Mouse (Mus musculus): ENCODE measurements around the gene Sema3c. TPM values are rescaled to one million over a fixed set of nuclear protein-coding genes. Genes with fewer than 3 reads are reported as not detected.
A peak's percentile ranks its signal among the peaks of the same experiment; 100 is the strongest.

Gene Sema3c
- polyA plus RNA-seq, 1 experiment from 2014 or later: 37.5 TPM

- Histone ChIP-seq H3K36me3 (ENCODE audit: control insufficient read depth, insufficient read depth, low read length) (no peaks in the 10 kb centered on the region), H3K4me2 (ENCODE audit: low read depth, low read length) (no peak overlapping the region), H3K9me3 (ENCODE audit: control insufficient read depth, low read length) (no peaks in the 10 kb centered on the region), H3K9ac (replicated peaks; ENCODE audit: low read depth, low read length) (no peak overlapping the region), H3K27ac (ENCODE audit: low read depth, low read length) (no peak overlapping the region), H3K27me3 (ENCODE audit: control insufficient read depth, insufficient read depth, low read length) (no peaks in the 10 kb centered on the region), H3K4me3 (ENCODE audit: low read depth, low read length) (no peak overlapping the region), H3K4me1 (ENCODE audit: control insufficient read depth, insufficient read depth, low read length) (no peaks in the 10 kb centered on the region)
- ATAC-seq (ENCODE audit: low read depth): peak; percentile 74; the same call in 1 of the 2 replicates
- WGBS: 23% methylated on average over 2 of the region's 2 CpGs
These were observed 149.9 kb downstream of the Sema3c start for GRCm38 (mm10) chr5:17724031-17724430.

DNA sequence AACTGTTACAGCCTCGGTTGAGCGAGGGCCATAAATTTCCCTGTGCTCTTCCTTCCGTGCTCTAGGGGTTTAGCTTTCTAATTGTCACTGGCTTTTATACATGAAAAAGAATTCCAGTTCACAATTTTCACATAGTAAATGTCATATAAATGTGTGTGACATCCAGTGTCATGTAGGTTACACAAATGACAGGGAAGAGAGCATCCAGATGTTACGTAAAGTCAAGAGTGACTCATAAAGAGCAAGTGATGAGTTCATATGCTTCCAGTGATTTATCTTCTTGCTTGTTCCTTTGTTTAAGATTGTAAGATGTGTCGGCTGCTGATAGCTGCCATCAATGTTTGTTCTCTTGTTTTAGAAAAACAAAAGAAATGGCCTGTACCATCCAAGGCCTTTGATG, 154.0 kb downstream of the Sema3c start:
- H3K36me3 ChIP-seq (ENCODE audit: control insufficient read depth, insufficient read depth, low read length): no peaks in the 10 kb centered on the region
- no peaks in the 10 kb centered on the region for H3K27me3 ChIP-seq (ENCODE audit: control insufficient read depth, insufficient read depth, low read length)
- peak; percentile 34; the same call in 1 of the 2 replicates for ATAC-seq (ENCODE audit: low read depth)
- H3K4me3 ChIP-seq (ENCODE audit: low read depth, low read length): no peak overlapping the region
- no peaks in the 10 kb centered on the region for H3K4me1 ChIP-seq (ENCODE audit: control insufficient read depth, insufficient read depth, low read length)
- no peaks in the 10 kb centered on the region for H3K9me3 ChIP-seq (ENCODE audit: control insufficient read depth, low read length)
- WGBS: 35% methylated on average over 5 of the region's 5 CpGs
- no peak overlapping the region for H3K27ac ChIP-seq (ENCODE audit: low read depth, low read length)
- no peak overlapping the region for H3K9ac ChIP-seq (replicated peaks; ENCODE audit: low read depth, low read length)
- H3K4me2 ChIP-seq (ENCODE audit: low read depth, low read length): no peak overlapping the region

DNA sequence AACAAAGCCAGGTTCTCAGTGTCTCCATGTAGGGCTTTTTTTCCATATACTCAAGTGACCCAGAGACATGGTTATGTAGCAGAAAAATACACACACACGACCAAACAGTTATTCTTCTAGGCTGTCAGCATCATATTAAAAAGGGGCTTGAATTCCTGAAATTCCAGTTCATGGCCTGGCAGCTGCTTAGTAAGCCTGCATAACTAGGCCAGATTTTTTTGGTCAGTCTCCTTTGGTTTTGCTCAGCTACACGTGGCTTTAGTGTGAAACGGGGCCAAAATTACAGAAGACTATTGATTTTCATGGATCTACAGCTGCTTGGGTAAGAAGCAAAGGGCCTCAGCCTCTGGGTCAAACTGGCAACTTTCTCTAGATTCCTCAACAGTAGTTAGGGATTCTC, 165.7 kb downstream of the Sema3c start:
- H3K4me2 ChIP-seq (ENCODE audit: low read depth, low read length): no peak overlapping the region
- ATAC-seq (ENCODE audit: low read depth): no peak
- H3K9ac ChIP-seq (replicated peaks; ENCODE audit: low read depth, low read length): no peak overlapping the region
- no peaks in the 10 kb centered on the region for H3K36me3 ChIP-seq (ENCODE audit: control insufficient read depth, insufficient read depth, low read length)
- H3K27me3 ChIP-seq (ENCODE audit: control insufficient read depth, insufficient read depth, low read length): no peaks in the 10 kb centered on the region
- no peak overlapping the region for H3K4me3 ChIP-seq (ENCODE audit: low read depth, low read length)
- no peak overlapping the region for H3K27ac ChIP-seq (ENCODE audit: low read depth, low read length)
- no peaks in the 10 kb centered on the region for H3K9me3 ChIP-seq (ENCODE audit: control insufficient read depth, low read length)
- no peaks in the 10 kb centered on the region for H3K4me1 ChIP-seq (ENCODE audit: control insufficient read depth, insufficient read depth, low read length)
- 71% methylated on average over 3 of the region's 3 CpGs for WGBS

DNA sequence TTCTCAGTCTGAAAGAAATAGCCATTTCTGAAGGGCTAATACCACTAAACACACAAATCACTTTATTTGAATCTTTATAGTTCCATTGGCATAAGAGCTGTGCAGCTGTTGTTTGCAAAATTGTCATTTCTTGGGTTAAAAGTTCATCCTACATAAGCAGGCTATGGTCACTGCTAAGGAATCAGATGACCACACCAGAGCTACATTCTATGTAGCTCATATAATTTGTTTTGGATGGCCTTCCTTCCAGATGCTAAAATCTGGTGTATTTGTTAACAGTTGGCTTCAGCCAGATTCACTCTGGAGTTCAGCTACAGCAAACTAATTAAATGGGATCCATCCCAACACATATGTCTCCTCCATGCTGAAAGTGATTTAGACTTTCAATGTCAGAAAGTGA, 172.4 kb downstream of the Sema3c start:
- Histone ChIP-seq H3K4me1 (ENCODE audit: control insufficient read depth, insufficient read depth, low read length) (no peaks in the 10 kb centered on the region), H3K4me2 (ENCODE audit: low read depth, low read length) (no peak overlapping the region), H3K4me3 (ENCODE audit: low read depth, low read length) (no peak overlapping the region), H3K27me3 (ENCODE audit: control insufficient read depth, insufficient read depth, low read length) (no peaks in the 10 kb centered on the region), H3K9me3 (ENCODE audit: control insufficient read depth, low read length) (no peaks in the 10 kb centered on the region), H3K9ac (replicated peaks; ENCODE audit: low read depth, low read length) (no peak overlapping the region), H3K36me3 (ENCODE audit: control insufficient read depth, insufficient read depth, low read length) (no peaks in the 10 kb centered on the region), H3K27ac (ENCODE audit: low read depth, low read length) (no peak overlapping the region)
- ATAC-seq (ENCODE audit: low read depth): no peak

DNA sequence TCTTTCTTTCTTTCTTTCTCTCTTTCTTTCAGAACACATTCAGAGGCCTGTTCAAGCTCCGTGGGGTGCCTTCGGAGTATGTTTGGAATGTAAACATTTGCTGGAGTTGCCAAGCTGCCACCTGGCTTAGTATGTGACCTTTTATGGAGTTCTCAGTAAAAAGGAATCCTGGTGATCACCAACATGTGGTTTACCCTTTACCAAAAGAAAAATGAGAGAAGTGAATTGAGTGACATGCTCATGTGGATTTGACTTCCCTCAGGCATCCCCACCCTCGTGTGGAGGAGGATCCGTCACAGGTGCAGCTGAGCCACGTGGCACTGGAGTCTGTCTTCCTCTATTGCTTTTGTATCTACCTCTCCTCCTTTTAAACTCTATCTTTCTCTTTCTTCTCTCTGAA, 173.1 kb downstream of the Sema3c start:
- no peak overlapping the region for H3K9ac ChIP-seq (replicated peaks; ENCODE audit: low read depth, low read length)
- WGBS: 39% methylated on average over 5 of the region's 5 CpGs
- no peaks in the 10 kb centered on the region for H3K4me1 ChIP-seq (ENCODE audit: control insufficient read depth, insufficient read depth, low read length)
- no peaks in the 10 kb centered on the region for H3K36me3 ChIP-seq (ENCODE audit: control insufficient read depth, insufficient read depth, low read length)
- no peak overlapping the region for H3K4me2 ChIP-seq (ENCODE audit: low read depth, low read length)
- H3K27me3 ChIP-seq (ENCODE audit: control insufficient read depth, insufficient read depth, low read length): no peaks in the 10 kb centered on the region
- no peak for ATAC-seq (ENCODE audit: low read depth)
- no peak overlapping the region for H3K27ac ChIP-seq (ENCODE audit: low read depth, low read length)
- H3K9me3 ChIP-seq (ENCODE audit: control insufficient read depth, low read length): no peaks in the 10 kb centered on the region
- H3K4me3 ChIP-seq (ENCODE audit: low read depth, low read length): no peak overlapping the region

DNA sequence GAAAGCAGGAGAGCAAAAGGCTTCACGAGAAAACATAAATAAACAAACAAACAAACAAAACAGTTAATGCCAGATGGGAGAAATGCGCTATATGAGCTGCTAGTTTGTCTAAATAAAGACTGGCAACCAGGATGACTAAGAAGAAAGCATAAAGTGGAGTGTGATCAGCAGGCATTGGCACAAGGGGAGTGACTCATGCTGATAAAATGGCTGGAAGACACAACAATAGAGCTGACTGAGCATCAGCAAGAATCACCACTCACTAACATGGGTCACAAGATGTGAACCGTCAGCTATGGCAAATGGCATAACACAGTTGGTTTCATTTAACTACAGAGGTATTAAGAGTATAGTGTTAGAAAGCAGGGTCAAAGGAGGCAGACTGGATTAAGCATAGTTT, 174.2 kb downstream of the Sema3c start:
- ATAC-seq (ENCODE audit: low read depth): no peak
- WGBS: 75% methylated on average over 3 of the region's 3 CpGs
- no peak overlapping the region for H3K9ac ChIP-seq (replicated peaks; ENCODE audit: low read depth, low read length)
- H3K27me3 ChIP-seq (ENCODE audit: control insufficient read depth, insufficient read depth, low read length): no peaks in the 10 kb centered on the region
- no peaks in the 10 kb centered on the region for H3K36me3 ChIP-seq (ENCODE audit: control insufficient read depth, insufficient read depth, low read length)
- no peaks in the 10 kb centered on the region for H3K9me3 ChIP-seq (ENCODE audit: control insufficient read depth, low read length)
- no peak overlapping the region for H3K27ac ChIP-seq (ENCODE audit: low read depth, low read length)
- no peaks in the 10 kb centered on the region for H3K4me1 ChIP-seq (ENCODE audit: control insufficient read depth, insufficient read depth, low read length)
- no peak overlapping the region for H3K4me3 ChIP-seq (ENCODE audit: low read depth, low read length)
- H3K4me2 ChIP-seq (ENCODE audit: low read depth, low read length): no peak overlapping the region

- H3K27ac ChIP-seq (ENCODE audit: low read depth, low read length): no peak overlapping the region
- no peak overlapping the region for H3K4me2 ChIP-seq (ENCODE audit: low read depth, low read length)
- H3K4me1 ChIP-seq (ENCODE audit: control insufficient read depth, insufficient read depth, low read length): no peaks in the 10 kb centered on the region
- H3K9me3 ChIP-seq (ENCODE audit: control insufficient read depth, low read length): no peaks in the 10 kb centered on the region
- H3K36me3 ChIP-seq (ENCODE audit: control insufficient read depth, insufficient read depth, low read length): no peaks in the 10 kb centered on the region
- ATAC-seq (ENCODE audit: low read depth): no peak
- no peak overlapping the region for H3K9ac ChIP-seq (replicated peaks; ENCODE audit: low read depth, low read length)
- 88% methylated on average over 7 of the region's 7 CpGs for WGBS
- H3K27me3 ChIP-seq (ENCODE audit: control insufficient read depth, insufficient read depth, low read length): no peaks in the 10 kb centered on the region
- H3K4me3 ChIP-seq (ENCODE audit: low read depth, low read length): no peak overlapping the region
These were observed 179.5 kb downstream of the Sema3c start for GRCm38 (mm10) chr5:17753471-17754005.

- Histone ChIP-seq H3K4me1 (ENCODE audit: control insufficient read depth, insufficient read depth, low read length) (no peaks in the 10 kb centered on the region), H3K4me3 (ENCODE audit: low read depth, low read length) (no peak overlapping the region), H3K36me3 (ENCODE audit: control insufficient read depth, insufficient read depth, low read length) (no peaks in the 10 kb centered on the region), H3K9me3 (ENCODE audit: control insufficient read depth, low read length) (no peaks in the 10 kb centered on the region), H3K27me3 (ENCODE audit: control insufficient read depth, insufficient read depth, low read length) (no peaks in the 10 kb centered on the region), H3K9ac (replicated peaks; ENCODE audit: low read depth, low read length) (no peak overlapping the region), H3K27ac (ENCODE audit: low read depth, low read length) (no peak overlapping the region), H3K4me2 (ENCODE audit: low read depth, low read length) (no peak overlapping the region)
- peak; percentile 66; the same call in 1 of the 2 replicates for ATAC-seq (ENCODE audit: low read depth)
- 58% methylated on average over 4 of the region's 4 CpGs for WGBS
These were observed 192.1 kb downstream of the Sema3c start for GRCm38 (mm10) chr5:17766006-17766677.

DNA sequence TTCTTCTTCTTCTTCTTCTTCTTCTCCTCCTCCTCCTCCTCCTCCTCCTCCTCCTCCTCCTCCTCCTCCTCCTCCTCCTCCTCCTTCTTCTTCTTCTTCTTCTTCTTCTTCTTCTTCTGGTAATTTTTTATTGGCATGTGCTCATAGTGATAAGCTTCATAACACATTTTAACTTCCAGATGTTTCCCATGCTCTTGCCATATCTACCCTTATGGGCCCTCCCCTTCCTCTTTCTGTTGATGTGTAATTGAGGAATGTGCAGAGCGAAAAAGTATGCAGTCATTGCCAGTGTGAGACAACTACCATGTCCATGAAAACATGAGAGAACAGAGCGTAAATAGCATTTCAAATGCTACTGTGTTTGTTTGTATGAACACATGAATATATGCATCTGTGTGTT, 196.2 kb downstream of the Sema3c start:
- H3K27ac ChIP-seq (ENCODE audit: low read depth, low read length): no peak overlapping the region
- ATAC-seq (ENCODE audit: low read depth): no peak
- no peaks in the 10 kb centered on the region for H3K4me1 ChIP-seq (ENCODE audit: control insufficient read depth, insufficient read depth, low read length)
- no peak overlapping the region for H3K4me2 ChIP-seq (ENCODE audit: low read depth, low read length)
- H3K36me3 ChIP-seq (ENCODE audit: control insufficient read depth, insufficient read depth, low read length): no peaks in the 10 kb centered on the region
- H3K9ac ChIP-seq (replicated peaks; ENCODE audit: low read depth, low read length): no peak overlapping the region
- no peaks in the 10 kb centered on the region for H3K27me3 ChIP-seq (ENCODE audit: control insufficient read depth, insufficient read depth, low read length)
- no peak overlapping the region for H3K4me3 ChIP-seq (ENCODE audit: low read depth, low read length)
- no peaks in the 10 kb centered on the region for H3K9me3 ChIP-seq (ENCODE audit: control insufficient read depth, low read length)
- 96% methylated on average over 2 of the region's 2 CpGs for WGBS
